Mouse (Mus musculus): ENCODE results near the gene Gm47283. TPM values are rescaled to one million over a fixed set of nuclear protein-coding genes. Genes with fewer than 3 reads are reported as not detected.

Gm47283 gene
- not detected in 2 replicates for polyA plus RNA-seq (2012; rRNA removed)

GRCm38 (mm10) chrY:90784438-90784837 lies at the start of gene Gm47283:
Gm47283 (plus strand) TSS chrY:90784738.

DNA sequence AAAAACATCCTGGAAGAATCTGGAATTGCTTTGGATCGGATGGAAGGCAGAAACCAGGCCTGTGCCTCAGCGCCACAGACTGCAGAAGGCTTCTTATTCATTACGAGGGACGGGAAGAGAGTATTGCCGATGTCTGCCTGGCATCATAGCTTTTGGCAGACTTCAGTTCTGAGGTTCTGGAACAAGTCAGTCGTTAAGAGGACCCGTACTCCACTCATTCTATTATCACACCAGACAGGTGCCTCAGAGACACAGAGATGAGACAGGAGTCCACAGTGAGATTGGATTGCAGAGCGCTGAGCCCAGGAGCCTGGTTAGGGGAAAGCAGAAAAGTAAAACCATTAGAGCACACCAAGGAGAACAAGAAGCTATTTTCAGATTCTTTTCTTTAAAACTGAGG lies 29.8 kb upstream of the Gm47283 start, which contains the start of gene Gm21860:
TSS of gene Gm21860 (minus strand) at position 101 of the 400 bp plus-strand sequence.

GRCm38 (mm10) chrY:90839077-90839476 lies 54.5 kb downstream of the Gm47283 start, which contains the start of gene Gm21748:
Gm21748 (minus strand) TSS chrY:90839177.

Other genes with a start within 250 kb of the Gm47283 start
- gene Gm21860, start 29.9 kb upstream of the Gm47283 start, polyA plus RNA-seq (2012; rRNA removed): not detected in 2 replicates
- gene Gm21748, start 54.4 kb downstream of the Gm47283 start, polyA plus RNA-seq (2012; rRNA removed): not detected in 2 replicates